Mouse (Mus musculus): ENCODE measurements around the gene Pptc7.

DNA sequence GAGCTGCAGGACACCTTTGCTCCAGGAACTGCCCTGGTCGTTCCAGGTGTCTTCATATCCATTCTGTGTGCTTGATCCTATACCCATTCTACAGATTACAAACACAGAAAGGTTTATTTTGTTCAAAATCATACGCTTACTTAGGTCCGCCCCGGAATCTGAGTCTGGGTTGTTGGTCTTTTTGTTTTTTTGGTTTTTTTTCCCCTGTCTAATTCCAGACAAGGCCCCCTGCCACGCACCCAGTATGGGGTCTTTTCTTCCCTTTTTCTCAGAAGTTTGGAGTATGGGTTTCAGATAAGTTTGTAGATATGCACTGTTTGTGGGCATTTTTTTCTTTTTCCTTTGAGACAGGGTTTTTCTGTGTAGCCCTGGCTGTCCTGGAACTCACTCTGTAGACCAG is 88.7 kb downstream of the Pptc7 start:
- TF ChIP-seq POLR2A (IDR thresholded peaks at IDR 0.05; ENCODE audit: borderline replicate concordance, extremely low read depth, insufficient read depth, insufficient read length, poor library complexity, severe bottlenecking) (no peak), CTCF (IDR thresholded peaks at IDR 0.05; ENCODE audit: borderline replicate concordance, extremely low read depth, insufficient read depth, insufficient read length) (no peak)
